Comparison of ENCODE assay signal across 10 mouse cellular contexts in the genomic region with DNA sequence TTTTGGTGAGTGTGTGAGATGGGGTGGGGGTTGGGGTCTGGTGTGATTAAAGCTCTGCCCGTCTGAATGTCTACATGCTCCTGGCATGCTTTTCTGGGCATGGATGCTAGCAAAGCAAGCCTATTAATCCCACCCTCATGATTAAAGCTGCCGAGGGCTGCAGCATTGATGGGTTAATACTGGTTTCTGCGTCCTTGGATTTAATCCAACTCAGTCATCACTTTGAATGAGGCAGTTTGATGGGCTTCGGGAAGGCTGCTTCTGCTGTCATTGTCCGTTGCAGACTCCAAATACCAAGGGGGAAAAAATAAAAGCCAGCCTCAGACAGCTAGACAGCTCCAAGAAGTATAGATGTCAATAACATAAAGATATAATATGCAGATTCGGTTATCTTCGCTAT.
DNase-seq lines count a peak whose midpoint lies in the region; ATAC-seq and TF ChIP-seq lines count a peak whose summit lies in the region.
"Had no signal": no experiment of that assay in that cellular context is flagged by ENCODE, and none has a peak within 500 bp of the region (broad histone marks: within the 10 kb centered on the region; RNA-seq: fewer than 3 reads in every experiment).

No protein-coding gene starts in this region.

- no peak for ATAC-seq in heart, embryonic 14.5 days (ENCODE audit: insufficient number of reproducible peaks, insufficient read depth, low FRiP score, low read depth)
- ATAC-seq in hindbrain, embryonic 16.5 days: peak; percentile 76
- ATAC-seq: intestine, embryonic 15.5 days had no signal

- no peak overlapping the region for H3K9ac ChIP-seq in heart, embryonic 14.5 days (ENCODE audit: low read length)
- H3K9ac ChIP-seq in hindbrain, embryonic 16.5 days (ENCODE audit: low read depth, low read length): no peak overlapping the region
- H3K9ac ChIP-seq: intestine, embryonic 15.5 days had no signal

- WGBS in heart, embryonic 14.5 days: 36% methylated on average over 7 of the region's 7 CpGs
- 13% methylated on average over 7 of the region's 7 CpGs for WGBS in hindbrain, embryonic 16.5 days
- 87% methylated on average over 7 of the region's 7 CpGs for WGBS in thymus, adult 2 months

- H3K27me3 ChIP-seq in heart, embryonic 14.5 days (ENCODE audit: control insufficient read depth, insufficient read depth, low read length): no peaks in the 10 kb centered on the region
- H3K27me3 ChIP-seq in hindbrain, embryonic 16.5 days (replicated peaks; ENCODE audit: control insufficient read depth, insufficient read depth, low read length): no peaks in the 10 kb centered on the region
- no peaks in the 10 kb centered on the region for H3K27me3 ChIP-seq in thymus, adult 2 months (ENCODE audit: control insufficient read depth, insufficient read depth, low read length)
- H3K27me3 ChIP-seq: intestine, embryonic 15.5 days had no signal

- TF ChIP-seq CTCF in thymus, adult 2 months (IDR thresholded peaks at IDR 0.05; ENCODE audit: borderline replicate concordance, control insufficient read depth, extremely low read depth, insufficient read depth, low read length, poor library complexity): no peak

- intact Hi-C loops in heart, postnatal 10 days (cut with DNase I): no loop called here

- no peak for DNase-seq in heart, postnatal 10 days
- peak; percentile 47 to 50 for DNase-seq in right cerebral cortex, postnatal 10 days (ENCODE audit: low spot score in 2 of 2)
- no peak for DNase-seq in right cerebral cortex, postnatal 4 days
- no peak for DNase-seq in thymus, postnatal 4 days
- DNase-seq in thymus, adult 2 months: no peak
- DNase-seq in layer of hippocampus, postnatal 25 days (ENCODE audit: extremely low spot score in 1 of 2, low spot score in 1 of 2): no peak
- DNase-seq: gastrocnemius, adult 2 months had no signal

- H3K4me2 ChIP-seq in heart, embryonic 14.5 days (ENCODE audit: low read length): peak overlapping the region; percentile 6; the same call in 1 of the 2 replicates
- peak overlapping the region; percentile 35 for H3K4me2 ChIP-seq in hindbrain, embryonic 16.5 days (ENCODE audit: low read length)
- H3K4me2 ChIP-seq: intestine, embryonic 15.5 days had no signal

- no peak overlapping the region for H3K27ac ChIP-seq in heart, embryonic 14.5 days (replicated peaks in 1 of 2; ENCODE audit: control insufficient read depth in 1 of 2, insufficient read depth in 1 of 2, low read depth in 2 of 2, low read length in 2 of 2)
- H3K27ac ChIP-seq in hindbrain, embryonic 16.5 days (ENCODE audit: low read depth, low read length): no peak overlapping the region
- H3K27ac ChIP-seq in thymus, adult 2 months (ENCODE audit: control insufficient read depth, insufficient read depth, low read length): no peak overlapping the region
- H3K27ac ChIP-seq: gastrocnemius, adult 2 months; intestine, embryonic 15.5 days had no signal

- H3K4me1 ChIP-seq in heart, embryonic 14.5 days (ENCODE audit: control insufficient read depth in 2 of 2, insufficient read depth in 2 of 2, low read length in 2 of 2): peaks cover 9 to 25% of the 10 kb centered on the region in 2 experiments
- peaks cover 15% of the 10 kb centered on the region for H3K4me1 ChIP-seq in hindbrain, embryonic 16.5 days (ENCODE audit: control insufficient read depth, insufficient read depth, low read depth, low read length)
- H3K4me1 ChIP-seq in thymus, adult 2 months (replicated peaks; ENCODE audit: control insufficient read depth, insufficient read depth, low read length): no peaks in the 10 kb centered on the region
- H3K4me1 ChIP-seq: intestine, embryonic 15.5 days had no signal

- no peak overlapping the region for H3K4me3 ChIP-seq in heart, embryonic 14.5 days (ENCODE audit: control insufficient read depth in 1 of 2, insufficient read depth in 1 of 2, low read depth in 1 of 2, low read length in 2 of 2)
- H3K4me3 ChIP-seq in hindbrain, embryonic 16.5 days (ENCODE audit: low read length): no peak overlapping the region
- no peak overlapping the region for H3K4me3 ChIP-seq in thymus, adult 2 months (ENCODE audit: control insufficient read depth, insufficient read depth, low read length)
- H3K4me3 ChIP-seq: gastrocnemius, adult 2 months; intestine, embryonic 15.5 days had no signal

- H3K36me3 ChIP-seq in heart, embryonic 14.5 days (ENCODE audit: control insufficient read depth, insufficient read depth, low read length): no peaks in the 10 kb centered on the region
- H3K36me3 ChIP-seq in hindbrain, embryonic 16.5 days (ENCODE audit: control insufficient read depth, insufficient read depth, low read length): no peaks in the 10 kb centered on the region
- no peaks in the 10 kb centered on the region for H3K36me3 ChIP-seq in thymus, adult 2 months (ENCODE audit: control insufficient read depth, insufficient read depth, low read length)
- H3K36me3 ChIP-seq: intestine, embryonic 15.5 days had no signal

- no peaks in the 10 kb centered on the region for H3K9me3 ChIP-seq in heart, embryonic 14.5 days (ENCODE audit: control insufficient read depth, low read length)
- no peaks in the 10 kb centered on the region for H3K9me3 ChIP-seq in hindbrain, embryonic 16.5 days (ENCODE audit: control insufficient read depth, low read length)
- H3K9me3 ChIP-seq: intestine, embryonic 15.5 days had no signal

- TF ChIP-seq POLR2A in thymus, adult 2 months (IDR thresholded peaks at IDR 0.05; ENCODE audit: control insufficient read depth, extremely low read depth, insufficient read depth, low read length, poor library complexity): no peak

Comparison
In these comparisons a context has a peak if more than half of its experiments do, and no peak if none do; other contexts are left out.
1. DNase-seq: peak in right cerebral cortex, postnatal 10 days (2 of 2); none in heart, postnatal 10 days (0 of 2), right cerebral cortex, postnatal 4 days (single experiment), thymus, postnatal 4 days (single experiment), thymus, adult 2 months (single experiment) and layer of hippocampus, postnatal 25 days (0 of 2).